Mouse (Mus musculus): ENCODE measurements at regions not wholly inside any gene's neighbourhood (a gene's known extent, or its start where the extent isn't known, plus 50 kb on each side); places are given as distances from the start of the nearest gene placed in this dataset.

- TF ChIP-seq CTCF (IDR thresholded peaks at IDR 0.05; ENCODE audit: low read depth, low read length): no peak
- no peak for TF ChIP-seq GATA2 (IDR thresholded peaks at IDR 0.05; ENCODE audit: borderline replicate concordance, low read depth, low read length)
- no peak for TF ChIP-seq TAL1 (conservative IDR thresholded peaks at IDR 0.05; ENCODE audit: low read depth, low read length)
- TF ChIP-seq POLR2AphosphoS5 (IDR thresholded peaks at IDR 0.05; ENCODE audit: insufficient replicate concordance, low read depth, low read length): no peak
These were observed 265.3 kb downstream of the Ets1 start for GRCm38 (mm10) chr9:32901287-32901686.
